Mouse (Mus musculus) testis, adult 10 weeks (tissue): ENCODE results near the gene Fcf1. TPM values are rescaled to one million over a fixed set of nuclear protein-coding genes. Genes with fewer than 3 reads are reported as not detected.

Experiments used
- polyA plus RNA-seq: library from polyadenylated mRNA; stranded (reverse); fragments of 350-450 nt; fragmentation: Illumina TruSeq; extraction: RNeasy Lipid Tissue Mini Kit (QIAGEN cat#74804); gene quantifications from one replicate; pipeline ENCODE4 v1.2.3, GENCODE M21; 2014; ENCODE audit warnings: low read depth, low replicate concordance

Fcf1 gene
- 136 TPM for polyA plus RNA-seq

DNA sequence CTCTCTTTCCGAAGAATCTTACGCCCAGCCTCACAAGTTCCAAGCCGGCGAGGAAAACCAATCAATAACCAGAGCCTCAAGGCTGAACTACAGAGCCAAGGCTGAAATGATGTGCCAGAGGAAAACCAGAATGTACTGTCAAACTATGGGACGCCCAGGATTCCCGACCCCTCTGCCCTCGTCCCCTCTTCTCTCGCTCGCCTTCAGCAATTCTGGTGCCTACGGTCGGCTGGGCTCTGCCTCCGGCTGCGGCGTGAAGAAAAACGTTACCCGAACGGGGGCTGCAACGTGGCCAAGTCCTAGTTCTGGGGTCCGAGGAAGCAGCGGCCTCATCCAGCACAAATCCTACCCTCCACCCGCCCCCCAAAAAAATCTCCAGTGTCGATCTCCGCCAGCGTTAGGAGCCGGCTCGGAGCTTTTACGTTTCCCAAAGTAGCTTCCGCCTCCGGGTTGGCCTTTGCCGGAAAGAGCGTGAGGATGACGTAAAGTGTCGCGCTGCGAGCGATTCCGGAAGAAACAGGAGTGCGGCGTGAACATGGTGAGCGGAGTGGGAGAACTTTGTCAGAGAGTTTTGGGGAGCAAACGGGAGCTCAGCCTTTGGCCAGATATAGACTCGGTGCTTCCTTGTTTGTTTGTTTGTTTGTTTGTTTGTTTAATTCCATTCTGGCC is at the start of gene Fcf1, which contains the start of gene Arel1:
Fcf1 (plus strand) TSS at position 470 of the 669 bp plus-strand sequence.
Arel1 (minus strand) TSS at position 473 of the 669 bp plus-strand sequence.

DNA sequence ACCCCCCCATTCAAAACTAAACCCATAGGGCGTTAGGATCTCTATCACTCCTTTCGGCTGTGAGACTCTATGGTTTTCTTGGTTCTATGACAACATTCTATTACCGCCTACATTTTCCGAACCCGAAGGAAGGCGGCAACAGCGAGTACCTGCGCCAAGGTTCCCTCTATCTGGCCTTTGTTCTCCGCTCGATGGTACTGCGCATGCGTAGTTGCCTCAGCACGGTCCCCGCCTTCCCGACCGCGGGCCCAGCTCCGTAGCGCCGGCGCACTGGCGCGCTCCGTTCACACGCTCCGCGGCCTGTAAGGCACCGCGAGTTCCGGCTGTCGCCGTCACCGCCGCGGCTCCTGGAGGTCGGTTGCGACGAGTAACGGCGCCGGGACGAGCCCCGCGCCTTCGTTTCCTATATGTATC is 25.4 kb downstream of the Fcf1 start, which contains the start of gene Ylpm1:
Ylpm1 (plus strand) TSS at position 239 of the 414 bp plus-strand sequence.

Other genes starting within 250 kb of the Fcf1 start
- 10.9 TPM for gene Npc2, start 197.7 kb upstream of the Fcf1 start, polyA plus RNA-seq
- gene Isca2, start 197.6 kb upstream of the Fcf1 start, polyA plus RNA-seq: 156 TPM
- 0.38 TPM for gene Ltbp2, start 94.4 kb upstream of the Fcf1 start, polyA plus RNA-seq
- 36.5 TPM for gene Arel1, start within 50 bp of the Fcf1 start, polyA plus RNA-seq
- gene Ylpm1, start 25.4 kb downstream of the Fcf1 start, polyA plus RNA-seq: 101 TPM
- 5.3 TPM for gene Prox2, start 139.9 kb downstream of the Fcf1 start, polyA plus RNA-seq
- 85.8 TPM for gene Dlst, start 139.9 kb downstream of the Fcf1 start, polyA plus RNA-seq
- not detected for gene Rps6kl1, start 180.4 kb downstream of the Fcf1 start, polyA plus RNA-seq
- gene Pgf, start 206.9 kb downstream of the Fcf1 start, polyA plus RNA-seq: 2.1 TPM
- gene Eif2b2, start 248.6 kb downstream of the Fcf1 start, polyA plus RNA-seq: 4.6 TPM